Mouse (Mus musculus) spleen, adult 2 months (tissue): ENCODE measurements around the gene Rpp40. TPM values are rescaled to one million over a fixed set of nuclear protein-coding genes. Genes with fewer than 3 reads are reported as not detected.

Experiments
- DNase-seq, 2 experiments: peaks; one replicate each; pipeline versions ENCODE4 v3.0.0 to v3.0.0-alpha.2; 2012 to 2021; ENCODE audit warnings: low spot score in 2 of 2, low read depth in 1 of 2
- H3K27ac ChIP-seq: fragments of 200-500 bp; 2 replicates; pipeline ENCODE4 v1.5.1; 2012; ENCODE audit warnings: low read length, inconsistent platforms; ENCODE audit not compliant: insufficient read depth
- H3K27me3 ChIP-seq: fragments of 200-500 bp; 2 replicates; pipeline ENCODE4 v1.6.1; 2012; ENCODE audit warnings: mild to moderate bottlenecking, moderate library complexity, low read length, inconsistent platforms; ENCODE audit not compliant: control insufficient read depth, insufficient read depth
- H3K36me3 ChIP-seq: fragments of 200-500 bp; 2 replicates; pipeline ENCODE4 v1.6.1; 2012; ENCODE audit warnings: mild to moderate bottlenecking, low read length, inconsistent platforms; ENCODE audit not compliant: control insufficient read depth, insufficient read depth
- H3K4me1 ChIP-seq: fragments of 200-500 bp; 2 replicates; pipeline ENCODE4 v1.6.1; 2011; ENCODE audit warnings: inconsistent platforms; ENCODE audit not compliant: control insufficient read depth, insufficient read depth, insufficient read length
- H3K4me3 ChIP-seq: fragments of 200-500 bp; 2 replicates; pipeline ENCODE4 v1.5.1; 2011; ENCODE audit warnings: mild to moderate bottlenecking, inconsistent platforms; ENCODE audit not compliant: insufficient read depth, insufficient read length; ENCODE audit errors: extremely low read depth
- CTCF ChIP-seq: fragments of 200-500 bp; IDR thresholded peaks from 2 replicates; pipeline ENCODE4 v1.5.1; 2011; ENCODE audit warnings: mild to moderate bottlenecking, inconsistent platforms; ENCODE audit not compliant: insufficient read depth, insufficient read length, insufficient replicate concordance; ENCODE audit errors: extremely low read depth
- POLR2A ChIP-seq: fragments of 200-500 bp; IDR thresholded peaks from 2 replicates; pipeline ENCODE4 v1.6.1; 2011; ENCODE audit warnings: low read depth, low read length, inconsistent platforms
- WGBS: fragments of 180-500 bp; shearing (Covaris S2); methylation state at CpG from one replicate; pipeline ENCODE4 v1.1.7; 2018; 5-methylcytosine and 5-hydroxymethylcytosine counted together
- polyA plus RNA-seq: library from polyadenylated mRNA; depleted of rRNA; stranded (reverse); fragments of >200 nt; gene quantifications from 2 replicates; pipeline ENCODE4 v1.2.3, GENCODE M21; 2012; rRNA removed

Rpp40 gene
- polyA plus RNA-seq: 2.1 and 3.1 TPM in 2 replicates

GRCm38 (mm10) chr13:35905879-35906481, at the start of gene Rpp40:
Rpp40 (minus strand) TSS chr13:35906359.
- DNase-seq: peak; percentile 86
- TF ChIP-seq POLR2A: no peak; the same call in none of the 2 replicates
- TF ChIP-seq CTCF: no peak
- Histone ChIP-seq H3K27me3 (no peaks in the 10 kb centered on the region), H3K36me3 (no peaks in the 10 kb centered on the region; the same call in 1 of the 2 replicates), H3K4me3 (peak within 1 kb of the TSS; percentile 83), H3K4me1 (no peaks in the 10 kb centered on the region), H3K27ac (peak within 1 kb of the TSS; percentile 4; the same call in 1 of the 2 replicates)
- WGBS: under 1% methylated on average over 35 of the region's 35 CpGs

GRCm38 (mm10) chr13:35949814-35950455, 43.8 kb upstream of the Rpp40 start:
- no peaks in the 10 kb centered on the region for H3K36me3 ChIP-seq
- DNase-seq: no peak
- WGBS: 60% methylated on average over 17 of the region's 17 CpGs
- no peak overlapping the region for H3K27ac ChIP-seq
- H3K4me1 ChIP-seq: no peaks in the 10 kb centered on the region
- TF ChIP-seq POLR2A (no peak), CTCF (no peak)
- H3K27me3 ChIP-seq: no peaks in the 10 kb centered on the region
- no peak overlapping the region for H3K4me3 ChIP-seq

- no peaks in the 10 kb centered on the region for H3K36me3 ChIP-seq
- no peak for TF ChIP-seq POLR2A
- peak; percentile 78; the same call in 1 of the 2 replicates for TF ChIP-seq CTCF
- no peaks in the 10 kb centered on the region for H3K4me1 ChIP-seq
- no peak overlapping the region for H3K27ac ChIP-seq
- WGBS: 27% methylated on average over 14 of the region's 14 CpGs
- peak; percentile 25 to 47 for DNase-seq
- no peaks in the 10 kb centered on the region for H3K27me3 ChIP-seq
- H3K4me3 ChIP-seq: no peak overlapping the region
Observed at GRCm38 (mm10) chr13:35947354-35948000, 41.3 kb upstream of the Rpp40 start.

DNA sequence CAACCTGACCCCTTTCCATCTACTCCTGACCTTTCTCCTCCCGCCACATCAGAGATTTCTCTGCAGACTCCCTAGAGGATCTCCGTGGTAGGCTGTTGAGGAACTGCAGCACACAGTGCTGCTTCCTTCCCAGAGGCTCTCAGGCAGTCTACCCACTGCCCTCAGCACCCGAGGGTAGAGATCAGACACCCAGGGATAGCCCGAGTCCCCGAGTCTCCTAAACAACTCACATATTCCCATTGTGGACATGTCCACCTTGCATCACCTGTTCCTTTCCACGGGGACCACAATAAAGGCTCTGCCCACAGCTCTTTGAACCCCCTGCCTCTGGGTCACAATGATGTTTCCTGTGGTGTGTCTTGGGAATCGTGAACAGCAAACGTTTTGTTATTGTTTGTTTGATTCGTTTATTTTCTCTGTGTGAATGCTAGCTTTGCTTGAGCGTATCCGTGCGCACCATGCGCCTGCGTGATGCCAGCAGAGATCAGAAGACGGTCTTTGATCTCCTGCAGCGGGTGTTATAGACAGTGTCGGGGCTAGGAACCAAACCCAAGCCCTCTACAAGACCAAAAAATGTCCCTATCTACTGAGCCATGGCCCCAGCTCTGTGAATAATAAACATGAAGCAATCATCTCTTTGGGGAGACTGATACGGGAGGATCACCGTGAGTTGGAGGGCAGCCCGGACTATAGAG, 40.6 kb upstream of the Rpp40 start:
- Histone ChIP-seq H3K4me3 (no peak overlapping the region), H3K27ac (no peak overlapping the region), H3K4me1 (no peaks in the 10 kb centered on the region), H3K36me3 (no peaks in the 10 kb centered on the region), H3K27me3 (no peaks in the 10 kb centered on the region)
- no peak for DNase-seq
- TF ChIP-seq CTCF (no peak), POLR2A (no peak)
- 71% methylated on average over 20 of the region's 20 CpGs for WGBS

- Histone ChIP-seq H3K36me3 (no peaks in the 10 kb centered on the region), H3K4me3 (no peak overlapping the region), H3K4me1 (no peaks in the 10 kb centered on the region), H3K27me3 (no peaks in the 10 kb centered on the region), H3K27ac (no peak overlapping the region)
- DNase-seq: no peak
- WGBS: 34% methylated on average over 5 of the region's 5 CpGs
- no peak for TF ChIP-seq POLR2A
- TF ChIP-seq CTCF: no peak
Observed at GRCm38 (mm10) chr13:35940934-35941333, 34.8 kb upstream of the Rpp40 start.

GRCm38 (mm10) chr13:35939871-35940665, 33.9 kb upstream of the Rpp40 start:
- Histone ChIP-seq H3K27me3 (no peaks in the 10 kb centered on the region), H3K36me3 (no peaks in the 10 kb centered on the region)
- no peak for DNase-seq

More at GRCm38 (mm10) chr13:35939871-35940665, 33.9 kb upstream of the Rpp40 start:
- H3K27ac ChIP-seq: no peak overlapping the region
- no peak overlapping the region for H3K4me3 ChIP-seq
- H3K4me1 ChIP-seq: no peaks in the 10 kb centered on the region
- TF ChIP-seq POLR2A: no peak
- no peak for TF ChIP-seq CTCF
- 77% methylated on average over 18 of the region's 18 CpGs for WGBS
